Mouse (Mus musculus) cerebellum, adult 2 months (tissue): Measurements from ENCODE around the gene Klrb1b.
A peak's percentile ranks its signal among the peaks of the same experiment; 100 is the strongest.

Source experiments
- CTCF ChIP-seq: fragments of 200-500 bp; IDR thresholded peaks from 2 replicates; pipeline ENCODE4 v1.5.1; 2011; ENCODE audit warnings: low read depth, mild to moderate bottlenecking, control low read depth, low read length, moderate library complexity, borderline replicate concordance; ENCODE audit not compliant: insufficient read depth
- POLR2A ChIP-seq: fragments of 200-500 bp; IDR thresholded peaks from 2 replicates; pipeline ENCODE4 v1.6.1; 2011; ENCODE audit warnings: low read length, control low read depth, borderline replicate concordance; ENCODE audit not compliant: insufficient read depth

DNA sequence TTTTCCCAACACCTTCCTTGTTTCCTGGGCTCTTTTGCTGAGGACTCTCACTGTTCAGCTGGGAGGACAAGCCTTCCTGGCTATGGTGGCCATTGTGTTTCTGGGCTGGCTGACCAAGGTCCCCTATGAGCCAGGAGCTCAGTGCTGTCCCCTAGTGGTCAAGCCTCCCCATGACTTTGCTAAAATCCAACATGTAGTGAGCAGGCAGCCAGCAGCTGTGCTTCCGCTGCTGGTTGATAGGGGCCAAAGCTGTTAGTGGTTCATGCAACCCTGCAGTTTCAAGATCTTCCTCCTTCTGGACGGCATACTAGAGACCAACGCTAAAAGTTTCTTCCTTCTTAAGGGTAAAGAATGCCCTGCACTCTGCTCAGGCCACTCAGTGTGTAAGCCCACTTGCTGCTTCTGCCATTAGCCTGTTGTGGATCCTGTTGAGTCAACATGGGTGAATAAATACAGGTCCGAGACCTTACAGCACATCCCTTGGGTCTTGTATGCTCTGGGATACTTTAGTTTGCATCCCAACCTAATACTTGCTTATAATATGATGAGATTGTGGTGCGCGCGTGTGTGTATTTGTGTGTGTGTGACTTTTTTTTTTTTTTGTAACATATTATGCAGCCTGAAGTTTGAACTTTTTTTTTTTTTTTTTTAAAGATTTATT is 19.3 kb upstream of the Klrb1b start:
- no peak for TF ChIP-seq POLR2A
- TF ChIP-seq CTCF: peak; percentile 85
